Mouse (Mus musculus) thymus, postnatal 4 days (tissue): Measurements from ENCODE around the gene Lyrm9.
A peak's percentile ranks its signal among the peaks of the same experiment; 100 is the strongest.

ENCODE experiments used
- DNase-seq: peaks from one replicate; pipeline ENCODE4 v3.0.0; 2021

Lyrm9 gene

DNA sequence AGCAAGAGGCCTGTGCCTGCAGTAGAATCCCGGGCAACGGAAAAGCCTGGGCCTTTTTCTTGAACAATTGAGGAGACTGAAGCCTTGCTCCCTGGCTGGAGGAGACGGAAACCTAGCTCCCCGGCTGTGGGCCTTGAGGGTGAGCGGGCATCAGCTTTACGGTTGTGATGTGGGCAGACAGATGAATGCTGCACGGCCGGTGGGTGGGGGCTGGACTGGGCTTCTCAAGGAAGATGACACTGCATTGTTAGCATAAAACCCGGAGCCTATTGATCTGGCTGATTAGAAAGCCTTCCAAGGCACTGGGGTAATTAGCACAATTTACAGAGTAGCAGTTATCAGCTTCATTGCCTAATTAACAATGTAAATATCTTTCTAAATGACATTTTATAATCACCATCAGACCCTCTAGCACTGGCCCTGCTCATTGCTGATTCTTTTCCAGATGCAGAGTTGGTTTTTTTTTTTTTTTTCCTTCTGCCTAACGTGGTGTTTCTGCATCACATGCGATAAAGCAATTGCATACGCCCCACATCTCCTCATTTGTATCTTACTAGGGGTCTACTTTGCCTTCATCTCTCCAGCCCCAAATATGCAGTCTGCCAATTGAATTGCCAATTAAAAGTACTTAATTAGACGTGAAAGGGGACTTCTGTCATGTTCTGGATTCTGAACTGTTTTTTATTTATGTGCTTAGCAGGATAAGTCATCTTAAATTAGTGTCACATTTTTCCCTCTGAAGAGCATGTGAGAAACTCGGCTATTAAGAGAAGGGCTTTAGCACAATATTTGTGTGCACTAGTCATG lies 10.2 kb upstream of the Lyrm9 start:
- no peak for DNase-seq

DNA sequence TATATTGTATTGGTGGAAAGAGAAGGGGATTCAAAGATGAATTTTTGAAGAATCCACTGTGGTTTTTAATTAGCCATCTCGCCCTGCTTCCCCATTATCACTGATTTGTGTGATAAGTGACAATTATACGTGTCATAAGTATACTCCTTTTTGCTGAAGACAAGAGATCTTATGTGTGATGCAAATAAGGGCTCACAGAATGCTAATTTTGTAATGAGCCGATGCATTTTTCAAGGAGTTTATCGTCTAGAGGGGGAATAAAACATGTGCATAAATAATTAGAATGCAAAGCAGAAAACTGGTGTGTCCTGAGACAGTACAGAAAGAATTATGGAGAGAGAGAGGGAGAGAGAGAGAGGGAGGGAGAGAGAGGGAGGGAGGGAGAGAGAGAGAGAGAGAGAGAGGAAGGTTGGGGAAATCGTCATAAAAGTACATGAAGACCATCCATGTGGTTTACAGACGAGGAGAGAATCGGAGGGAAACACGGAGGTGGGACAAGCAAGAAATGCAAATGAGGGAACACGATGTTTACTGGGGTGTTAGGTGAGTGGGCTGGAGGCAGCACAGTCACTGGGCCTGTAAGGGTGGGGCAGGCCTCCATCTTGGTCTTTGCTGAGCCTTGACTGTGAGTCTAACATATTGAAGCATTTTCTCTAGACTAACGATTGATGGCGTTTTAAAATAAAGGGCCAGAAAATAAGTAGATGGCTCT lies 8.9 kb upstream of the Lyrm9 start:
- DNase-seq = no peak

DNA sequence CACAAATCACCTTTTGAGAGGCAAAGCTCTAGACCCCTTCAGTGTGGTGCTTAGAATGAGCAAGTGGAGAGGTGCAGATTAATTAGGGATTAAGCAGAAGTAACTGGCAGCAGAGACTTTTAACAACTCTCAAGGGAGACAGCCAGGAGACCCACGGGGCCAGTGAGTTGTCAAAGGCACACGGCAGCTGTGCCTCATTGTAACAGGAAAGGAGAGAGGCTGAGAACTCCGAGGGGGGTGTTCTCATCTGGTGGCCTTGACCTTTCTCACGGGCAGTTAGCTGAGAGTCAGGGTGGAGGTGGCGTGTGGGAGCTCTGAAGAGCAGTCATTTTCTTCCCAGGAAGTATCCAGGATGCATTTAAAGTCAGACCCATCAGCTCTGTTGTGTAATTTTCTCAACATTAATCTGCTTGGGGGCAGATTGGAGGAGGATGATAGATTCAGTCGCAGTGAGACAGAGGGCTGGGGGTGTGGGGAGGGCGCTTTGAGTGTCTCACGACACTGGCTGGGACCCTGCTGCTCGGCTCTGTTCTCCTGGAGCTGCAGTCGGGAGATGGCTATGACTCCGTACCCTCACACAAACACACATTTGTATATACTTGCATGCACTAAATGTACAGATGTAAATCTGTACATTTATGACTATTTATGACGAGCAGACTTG lies 5.9 kb upstream of the Lyrm9 start:
- DNase-seq = no peak

- peak; percentile 83 for DNase-seq
These were observed 3.4 kb upstream of the Lyrm9 start for GRCm38 (mm10) chr11:78822792-78823498.

GRCm38 (mm10) chr11:78827546-78827945 lies 1.2 kb downstream of the Lyrm9 start:
- no peak for DNase-seq

GRCm38 (mm10) chr11:78828386-78828785 lies 2.0 kb downstream of the Lyrm9 start:
- DNase-seq = no peak

DNA sequence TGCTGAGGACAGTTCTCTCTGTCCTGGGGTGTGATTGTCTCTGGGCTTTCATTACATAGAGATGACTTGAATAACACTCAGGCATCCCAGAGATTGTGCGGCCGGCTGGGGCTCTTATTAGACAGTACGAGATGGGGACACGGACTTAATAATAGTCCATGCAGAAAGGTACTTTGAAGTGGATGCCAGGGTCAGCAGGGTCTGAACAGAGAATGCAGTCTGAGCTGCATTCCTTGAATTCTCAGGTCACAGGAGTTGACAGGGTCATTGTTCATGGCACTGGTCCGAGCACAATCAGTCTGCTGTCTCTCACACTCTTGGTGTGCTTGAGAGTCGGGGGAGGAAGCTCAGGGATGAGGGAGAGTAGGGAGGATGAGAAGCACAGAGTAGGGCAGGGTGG lies 3.0 kb downstream of the Lyrm9 start:
- DNase-seq = no peak

DNA sequence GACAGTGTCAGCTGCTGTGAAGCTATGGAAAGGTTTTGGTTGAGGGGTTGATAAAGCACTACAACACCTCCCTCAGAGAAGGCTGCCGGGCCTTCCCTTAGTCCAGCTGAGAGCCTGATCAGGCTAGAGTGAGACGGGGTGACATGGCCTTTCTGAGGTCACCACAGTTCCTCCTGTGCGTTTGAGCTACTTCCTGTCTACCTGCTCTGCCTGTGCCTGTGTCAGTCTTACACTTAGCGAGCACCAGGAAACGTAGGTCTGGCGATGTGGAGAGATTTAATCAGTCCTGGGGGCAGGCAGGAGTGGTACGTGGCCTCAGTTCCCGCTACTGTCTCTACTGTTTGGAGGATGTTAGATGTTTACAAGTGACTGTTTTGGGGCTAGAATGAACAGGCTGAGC lies 3.8 kb downstream of the Lyrm9 start:
- DNase-seq = peak; percentile 40

- DNase-seq = no peak
These were observed 5.3 kb downstream of the Lyrm9 start for GRCm38 (mm10) chr11:78831716-78832115.

GRCm38 (mm10) chr11:78832117-78832726 lies 5.8 kb downstream of the Lyrm9 start:
- DNase-seq = no peak

DNA sequence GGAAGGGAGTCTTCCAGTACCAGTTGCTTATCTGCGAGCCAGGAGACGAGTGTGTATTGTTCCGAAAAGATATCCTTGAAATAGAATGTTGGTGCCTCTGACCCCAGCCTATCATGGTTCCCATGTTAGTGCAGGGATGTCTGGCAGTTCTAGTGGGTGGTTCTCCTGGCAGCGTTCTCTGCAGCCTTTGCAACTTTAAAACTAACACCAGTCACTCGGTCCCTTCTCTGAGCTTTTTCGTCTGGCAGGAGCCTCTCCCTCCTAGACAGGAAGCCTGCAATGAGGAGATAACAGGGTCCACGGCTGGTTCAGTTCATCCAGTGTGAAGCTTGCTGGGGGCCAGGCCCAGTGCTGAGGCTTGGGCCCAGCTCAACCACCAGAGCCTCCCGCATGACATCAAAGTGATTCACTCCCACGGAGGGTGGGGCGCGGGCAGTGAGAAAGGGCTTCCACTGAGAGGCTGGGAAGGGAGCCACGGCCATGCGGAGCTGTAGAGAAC lies 6.5 kb downstream of the Lyrm9 start:
- peak; percentile 35 for DNase-seq

DNA sequence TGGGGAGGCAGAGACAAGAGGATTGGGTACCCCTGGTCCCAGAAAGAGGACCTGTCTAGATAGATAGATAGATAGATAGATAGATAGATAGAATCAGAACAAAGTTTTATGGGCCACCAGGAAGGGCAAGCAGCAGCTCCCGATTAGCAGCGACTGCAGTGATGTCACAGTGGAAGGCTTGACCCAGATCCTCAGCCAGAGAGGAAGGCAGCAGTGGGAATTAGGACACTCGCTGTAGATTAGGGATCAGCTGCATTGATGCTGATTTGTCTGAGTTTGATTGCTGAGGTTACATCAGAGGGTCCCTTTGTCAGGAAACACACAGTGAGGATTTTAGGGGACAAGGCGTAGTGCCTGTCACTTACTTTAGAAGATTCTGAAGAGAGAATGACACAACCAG lies 10.1 kb downstream of the Lyrm9 start:
- no peak for DNase-seq

GRCm38 (mm10) chr11:78837989-78838388 lies 11.6 kb downstream of the Lyrm9 start:
- peak; percentile 95 for DNase-seq

DNA sequence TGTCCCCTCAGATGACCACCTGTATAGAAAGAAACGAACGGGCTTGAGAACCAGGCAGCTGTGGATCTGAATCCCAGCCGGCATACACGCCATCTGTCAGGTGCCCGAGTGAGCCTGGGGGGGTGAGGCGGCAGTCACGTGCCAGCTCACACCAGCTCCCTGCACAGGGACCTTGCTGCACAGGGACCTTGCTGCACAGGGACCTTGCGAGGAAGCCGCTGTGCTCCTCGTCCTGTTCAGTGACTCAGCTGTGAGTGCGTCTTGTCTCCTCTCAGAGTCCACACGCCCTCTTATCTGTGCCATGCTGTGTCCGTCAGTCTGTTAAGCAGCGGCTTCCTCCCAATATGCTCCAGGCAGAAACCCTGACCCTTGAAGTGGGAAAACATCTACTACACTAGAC lies 13.1 kb downstream of the Lyrm9 start:
- no peak for DNase-seq

- DNase-seq = no peak
These were observed 13.8 kb downstream of the Lyrm9 start for GRCm38 (mm10) chr11:78840141-78840540.

DNA sequence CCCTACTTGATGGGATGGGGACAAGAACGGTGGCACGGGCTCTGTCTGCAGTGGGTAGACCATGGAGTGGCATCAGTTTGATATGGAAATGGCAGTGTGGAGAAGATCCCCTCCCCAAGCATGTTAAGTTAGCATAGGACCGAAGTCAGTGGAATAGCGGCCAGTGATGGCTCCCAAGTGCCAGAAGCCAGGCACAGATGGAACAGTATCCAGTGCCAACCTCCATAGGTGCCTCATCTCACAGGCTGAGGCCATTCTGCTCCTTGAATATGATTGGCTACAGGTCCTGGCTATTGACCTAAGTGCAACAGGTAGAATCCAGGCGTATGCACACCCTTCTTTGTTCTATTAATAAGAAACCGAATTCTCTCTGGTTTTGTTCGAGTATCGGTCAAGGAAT lies 15.6 kb downstream of the Lyrm9 start:
- DNase-seq = no peak

GRCm38 (mm10) chr11:78846620-78847019 lies 20.2 kb downstream of the Lyrm9 start:
- DNase-seq = no peak

- no peak for DNase-seq
These were observed 21.8 kb downstream of the Lyrm9 start for GRCm38 (mm10) chr11:78847884-78848848.

GRCm38 (mm10) chr11:78849859-78850258 lies 23.5 kb downstream of the Lyrm9 start:
- DNase-seq = no peak

DNA sequence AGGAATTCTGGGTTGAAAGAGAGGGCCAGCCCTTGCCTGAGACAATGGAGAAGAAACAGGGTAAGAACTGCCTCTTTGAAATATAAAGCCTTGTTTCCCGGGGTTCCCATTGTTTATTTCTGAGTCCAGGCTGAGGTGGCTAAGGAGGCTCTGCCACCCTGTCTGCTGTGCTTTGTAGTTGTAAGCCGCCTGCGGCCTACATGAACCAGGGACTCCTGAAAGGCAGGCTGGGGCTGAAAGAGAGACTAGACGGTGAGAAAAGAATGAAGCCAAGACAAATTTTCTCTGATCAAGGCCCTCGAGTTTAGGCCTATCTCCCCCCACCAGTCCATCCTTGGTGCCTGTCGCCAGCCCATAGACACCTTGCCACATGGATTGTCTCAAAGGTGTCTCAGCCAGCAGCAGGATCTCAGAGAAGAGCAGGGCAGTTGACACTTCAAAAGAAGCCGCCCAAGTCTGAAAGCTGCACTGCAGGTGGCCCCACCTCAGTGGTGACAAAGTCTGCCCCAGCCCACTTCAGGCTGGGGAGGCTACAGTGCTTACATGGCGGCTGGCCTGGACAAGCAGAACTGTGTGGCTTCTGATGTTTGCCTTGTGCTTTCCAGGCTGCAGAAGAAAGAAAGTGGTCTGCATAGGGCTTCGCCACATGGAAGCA lies 25.0 kb downstream of the Lyrm9 start:
- peak; percentile 68 for DNase-seq

DNA sequence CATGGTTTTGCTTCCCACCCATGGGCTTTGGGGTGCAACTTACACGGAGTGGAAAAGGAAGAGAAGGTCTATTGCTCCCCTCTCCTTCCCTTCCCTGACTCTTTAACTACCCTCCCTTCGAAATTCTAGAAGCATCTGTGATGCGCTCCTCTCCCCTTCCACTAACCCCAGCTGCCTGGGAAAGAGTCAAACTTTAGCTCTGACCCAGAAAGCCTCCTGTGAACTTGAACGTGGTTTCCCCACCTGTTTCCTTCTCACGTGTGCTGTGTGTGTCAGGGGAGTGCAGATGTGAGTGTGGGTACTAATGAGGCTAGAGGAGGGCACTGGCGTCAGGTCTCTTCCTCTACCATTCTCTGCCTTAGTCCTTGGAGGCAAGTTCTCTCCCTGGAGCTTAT lies 25.5 kb downstream of the Lyrm9 start:
- DNase-seq = peak; percentile 59
